Mouse (Mus musculus) embryonic facial prominence, embryonic 14.5 days (tissue): ENCODE data around the gene Icam2. TPM values are rescaled to one million over a fixed set of nuclear protein-coding genes. Genes with fewer than 3 reads are reported as not detected.
"Not testable (repeated sequence)": the region's sequence is repeated elsewhere in the genome, so short reads cannot be mapped to it uniquely, and the experiment has no call there.

Experiments
- ATAC-seq: fragments of 200-750 bp; cut with Nextera tagmentation; 2 replicates; pipeline ENCODE4 v1.8.0; 2017; ENCODE audit warnings: low read depth, moderate number of reproducible peaks, moderate TSS enrichment
- DNase-seq: peaks from one replicate; pipeline ENCODE4 v3.0.0-alpha.2; 2015; ENCODE audit warnings: low spot score
- H3K27ac ChIP-seq: fragments of 300-500 bp; sonication (generic); replicated peaks from 2 replicates; pipeline ENCODE4 v1.5.1; 2014; ENCODE audit warnings: low read depth, mild to moderate bottlenecking, low read length, moderate library complexity
- H3K27me3 ChIP-seq: fragments of 300-500 bp; sonication (generic); replicated peaks from 2 replicates; pipeline ENCODE4 v1.6.1; 2014; ENCODE audit warnings: low read length; ENCODE audit not compliant: control insufficient read depth, insufficient read depth
- H3K36me3 ChIP-seq: fragments of 300-500 bp; sonication (generic); 2 replicates; pipeline ENCODE4 v1.6.1; 2014; ENCODE audit warnings: low read length, mixed read lengths; ENCODE audit not compliant: control insufficient read depth, insufficient read depth
- H3K4me1 ChIP-seq: fragments of 300-500 bp; sonication (generic); 2 replicates; pipeline ENCODE4 v1.6.1; 2014; ENCODE audit warnings: antibody characterized with exemption, low read length; ENCODE audit not compliant: control insufficient read depth, insufficient read depth
- H3K4me2 ChIP-seq: fragments of 300-500 bp; sonication (generic); 2 replicates; pipeline ENCODE4 v1.6.1; 2014; ENCODE audit warnings: low read depth, mild to moderate bottlenecking, low read length, moderate library complexity, mixed read lengths
- H3K4me3 ChIP-seq: fragments of 300-500 bp; sonication (generic); 2 replicates; pipeline ENCODE4 v1.5.1; 2014; ENCODE audit warnings: low read depth, mild to moderate bottlenecking, low read length
- H3K9ac ChIP-seq: fragments of 300-500 bp; sonication (generic); 2 replicates; pipeline ENCODE4 v1.6.1; 2014; ENCODE audit warnings: low read depth, mild to moderate bottlenecking, low read length, moderate library complexity, mixed read lengths
- H3K9me3 ChIP-seq: fragments of 300-500 bp; sonication (generic); 2 replicates; pipeline ENCODE4 v1.6.1; 2016; ENCODE audit warnings: low read length; ENCODE audit not compliant: control insufficient read depth
- WGBS: fragments of 180-500 bp; shearing (Covaris S2); extraction: QIAGEN DNeasy Blood & Tissue Kit; methylation state at CpG from one replicate; pipeline ENCODE4 v1.1.7; 2014; 5-methylcytosine and 5-hydroxymethylcytosine counted together
- polyA plus RNA-seq: library from polyadenylated mRNA; unstranded; fragments of >200 nt; fragmentation: Nextera tagmentation; extraction: Ambion mirVana; gene quantifications from 2 replicates; pipeline ENCODE4 v1.2.1, GENCODE M21; 2014

The Icam2 gene
- polyA plus RNA-seq, 1 experiment from 2014 or later = 44.3 TPM

DNA sequence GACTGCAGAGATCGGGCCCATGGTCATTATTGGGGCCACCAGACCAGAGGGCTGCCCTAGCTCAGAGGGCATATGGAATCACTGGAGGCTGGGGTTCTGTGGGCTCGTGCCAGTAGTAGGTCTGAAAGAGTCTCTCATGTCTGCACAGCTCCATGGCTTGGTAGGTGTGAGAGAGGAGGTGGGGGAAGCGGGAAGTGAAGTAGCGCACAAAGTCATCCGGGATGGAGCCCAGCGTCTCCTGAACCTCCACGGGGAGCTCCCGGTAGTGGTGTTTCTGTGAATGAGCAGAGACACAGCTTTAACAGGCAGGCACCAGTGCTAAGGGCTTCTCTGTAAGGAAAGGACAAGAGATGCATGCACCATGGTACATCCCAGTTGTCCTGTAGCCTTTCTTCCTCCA is 10.6 kb upstream of the Icam2 start:
- WGBS = 92% methylated on average over 8 of the region's 8 CpGs
- no peaks in the 10 kb centered on the region for H3K4me1 ChIP-seq
- H3K4me3 ChIP-seq = no peak overlapping the region
- no peak overlapping the region for H3K9ac ChIP-seq
- ATAC-seq = no peak
- H3K9me3 ChIP-seq = no peaks in the 10 kb centered on the region
- H3K27me3 ChIP-seq = no peaks in the 10 kb centered on the region
- H3K27ac ChIP-seq = no peak overlapping the region
- no peak for DNase-seq
- peaks cover 39% of the 10 kb centered on the region for H3K36me3 ChIP-seq
- H3K4me2 ChIP-seq = no peak overlapping the region

DNA sequence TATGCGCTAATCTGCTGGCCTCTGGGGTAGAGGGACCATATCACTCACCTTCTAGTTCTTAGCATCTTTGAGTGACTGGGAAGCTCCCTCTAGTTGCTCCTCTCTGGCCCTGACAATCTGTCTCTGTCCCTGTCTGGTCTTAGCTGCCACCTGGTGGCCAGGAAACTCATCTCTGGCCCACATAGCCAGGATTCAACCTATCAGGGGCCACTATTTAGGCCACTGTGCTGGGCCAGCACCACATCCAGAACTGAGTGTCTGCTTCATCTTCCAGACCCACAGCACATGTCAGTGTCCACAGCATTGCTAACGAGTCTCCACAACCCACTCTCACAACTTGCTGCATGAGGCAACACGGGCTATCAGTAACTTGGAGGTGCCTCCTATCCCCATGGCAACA is 9.8 kb upstream of the Icam2 start:
- H3K4me3 ChIP-seq = no peak overlapping the region
- 87% methylated on average over 3 of the region's 3 CpGs for WGBS
- no peak overlapping the region for H3K9ac ChIP-seq
- peaks cover 34% of the 10 kb centered on the region; the same call in 1 of the 2 replicates for H3K36me3 ChIP-seq
- no peaks in the 10 kb centered on the region for H3K9me3 ChIP-seq
- no peak overlapping the region for H3K27ac ChIP-seq
- no peak for DNase-seq
- no peaks in the 10 kb centered on the region for H3K4me1 ChIP-seq
- H3K4me2 ChIP-seq = no peak overlapping the region
- no peaks in the 10 kb centered on the region for H3K27me3 ChIP-seq
- ATAC-seq = no peak

DNA sequence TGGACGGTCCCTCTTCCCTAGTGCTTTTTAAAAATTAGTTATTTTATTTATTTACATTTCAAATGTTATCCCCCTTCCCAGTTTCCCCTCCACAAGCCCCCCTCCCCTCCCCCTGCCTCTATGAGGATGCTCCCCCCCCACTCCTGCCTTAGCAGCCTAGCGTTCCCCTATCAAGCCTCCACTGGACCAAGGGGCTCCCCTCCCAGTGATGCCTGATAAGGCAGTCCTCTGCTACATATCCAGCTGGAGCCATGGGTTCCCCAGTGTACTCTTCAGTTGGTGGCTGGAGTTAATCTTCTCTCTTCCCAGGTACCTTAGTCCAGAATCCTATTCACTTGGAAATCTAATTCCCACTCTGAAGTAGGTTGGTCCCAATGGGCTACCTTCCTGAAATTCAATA is 6.2 kb upstream of the Icam2 start:
- WGBS = 68% methylated on average over 2 of the region's 2 CpGs
- H3K4me2 ChIP-seq, H3K27me3 ChIP-seq, DNase-seq, H3K9ac ChIP-seq, H3K4me1 ChIP-seq, H3K27ac ChIP-seq, H3K4me3 ChIP-seq, ATAC-seq, H3K9me3 ChIP-seq: not testable (repeated sequence)
- H3K36me3 ChIP-seq = peaks cover 16% of the 10 kb centered on the region; the same call in 1 of the 2 replicates

DNA sequence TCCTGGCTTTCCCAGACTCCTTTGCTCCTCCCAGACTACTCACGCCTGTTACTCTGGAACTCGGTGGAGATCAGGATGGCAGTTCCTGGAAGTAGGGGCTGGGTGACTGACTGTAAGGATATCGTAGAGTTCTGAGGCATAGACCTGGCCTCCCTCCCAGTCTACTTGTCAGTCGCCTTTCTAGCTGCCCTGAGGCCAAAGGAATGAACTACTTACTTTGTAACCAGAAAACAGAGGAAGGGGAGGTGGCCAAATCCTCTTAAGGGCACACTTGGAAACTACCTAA is 5.4 kb upstream of the Icam2 start:
- H3K36me3 ChIP-seq = 0 out of 2 replicates have a peak, but pooled peaks cover 8% of the 10 kb centered on the region
- H3K9ac ChIP-seq = no peak overlapping the region
- H3K27ac ChIP-seq = no peak overlapping the region
- 31% methylated on average over 4 of the region's 4 CpGs for WGBS
- ATAC-seq (no peak), DNase-seq (no peak)
- H3K4me3 ChIP-seq = no peak overlapping the region
- H3K4me2 ChIP-seq = no peak overlapping the region
- H3K9me3 ChIP-seq = no peaks in the 10 kb centered on the region
- no peaks in the 10 kb centered on the region for H3K27me3 ChIP-seq
- peaks cover 10% of the 10 kb centered on the region; the same call in 1 of the 2 replicates for H3K4me1 ChIP-seq

DNA sequence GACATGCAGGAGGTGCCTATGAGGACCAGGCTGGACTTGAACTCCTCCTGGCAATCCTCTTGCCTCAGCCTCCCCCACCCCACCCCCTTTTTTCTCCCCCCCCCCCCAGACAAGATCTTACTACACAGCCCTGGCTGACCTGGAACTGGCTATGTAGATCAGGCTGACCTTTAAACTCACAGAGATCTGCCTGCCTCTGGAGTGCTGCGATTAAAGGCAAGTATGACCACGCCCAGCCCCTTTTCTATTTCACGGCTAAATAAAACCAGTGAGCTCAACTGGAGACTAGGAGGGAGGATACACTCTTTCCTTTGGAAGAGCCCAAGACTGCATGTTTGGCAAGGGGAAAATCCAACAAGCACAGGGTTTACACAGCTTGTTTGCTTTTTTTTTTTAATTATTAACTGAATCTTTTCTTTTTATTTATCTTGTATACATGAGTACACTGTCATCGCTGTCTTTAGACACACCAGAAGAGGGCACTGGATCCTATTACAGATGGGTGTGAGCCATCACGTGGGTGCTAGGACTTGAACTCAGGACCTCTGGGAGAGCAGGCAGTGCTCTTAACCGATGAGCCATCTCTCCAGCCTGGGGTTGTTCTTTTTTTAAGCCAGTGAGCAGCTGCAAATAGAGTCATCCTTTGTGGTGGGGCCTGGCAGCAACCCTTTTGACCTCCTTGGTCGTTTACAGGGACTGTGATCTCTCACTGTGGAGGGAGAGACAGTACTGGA is 4.9 kb upstream of the Icam2 start:
- ATAC-seq = no peak
- peaks cover 10% of the 10 kb centered on the region; the same call in 1 of the 2 replicates for H3K4me1 ChIP-seq
- no peak overlapping the region for H3K27ac ChIP-seq

DNA sequence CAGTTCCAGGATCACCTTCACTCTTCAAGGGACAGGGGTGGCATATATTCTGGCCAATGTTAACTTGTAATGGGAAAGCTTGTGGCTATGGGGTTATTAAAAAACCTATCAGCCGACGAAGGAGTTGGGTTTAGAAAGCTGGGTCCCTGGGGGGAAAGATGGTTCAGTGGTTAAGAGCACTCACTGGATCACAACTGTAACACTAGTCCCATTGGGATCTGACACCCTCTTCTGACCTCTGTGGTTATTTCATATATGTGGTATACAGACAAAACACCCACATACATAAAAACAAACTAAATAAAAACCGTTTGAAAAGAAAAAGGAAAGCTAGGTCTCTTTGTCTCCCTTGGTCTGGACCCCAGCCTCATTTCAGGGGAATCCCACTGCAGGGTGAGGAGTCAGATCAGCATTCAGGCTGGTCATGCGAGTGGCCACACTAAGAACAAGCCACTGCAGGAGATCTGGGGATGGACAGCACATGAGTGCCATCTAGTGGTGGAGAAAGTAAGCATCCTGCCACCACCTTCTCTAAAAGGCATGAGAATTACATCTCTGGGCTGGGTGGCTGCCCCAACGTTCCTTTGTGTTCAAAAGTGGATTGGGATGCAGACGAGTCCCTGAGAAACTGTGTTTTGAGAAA is 3.8 kb upstream of the Icam2 start:
- no peaks in the 10 kb centered on the region for H3K27me3 ChIP-seq
- H3K36me3 ChIP-seq = 0 out of 2 replicates have a peak, but pooled peaks cover 4% of the 10 kb centered on the region
- no peak overlapping the region for H3K4me2 ChIP-seq
- DNase-seq = peak; percentile 79
- ATAC-seq = peak; percentile 78
- no peaks in the 10 kb centered on the region for H3K9me3 ChIP-seq
- no peak overlapping the region for H3K27ac ChIP-seq
- H3K4me1 ChIP-seq = peaks cover 10% of the 10 kb centered on the region; the same call in 1 of the 2 replicates
- WGBS = 30% methylated on average over 6 of the region's 6 CpGs
- H3K4me3 ChIP-seq = no peak overlapping the region
- H3K9ac ChIP-seq = no peak overlapping the region

More for the DNA sequence above, 4.9 kb upstream of the Icam2 start:
- Histone ChIP-seq H3K36me3 (0 out of 2 replicates have a peak, but pooled peaks cover 4% of the 10 kb centered on the region), H3K9me3 (no peaks in the 10 kb centered on the region), H3K4me3 (no peak overlapping the region), H3K9ac (no peak overlapping the region), H3K4me2 (no peak overlapping the region), H3K27me3 (no peaks in the 10 kb centered on the region)
- no peak for DNase-seq
- WGBS = 61% methylated on average over 7 of the region's 7 CpGs

DNA sequence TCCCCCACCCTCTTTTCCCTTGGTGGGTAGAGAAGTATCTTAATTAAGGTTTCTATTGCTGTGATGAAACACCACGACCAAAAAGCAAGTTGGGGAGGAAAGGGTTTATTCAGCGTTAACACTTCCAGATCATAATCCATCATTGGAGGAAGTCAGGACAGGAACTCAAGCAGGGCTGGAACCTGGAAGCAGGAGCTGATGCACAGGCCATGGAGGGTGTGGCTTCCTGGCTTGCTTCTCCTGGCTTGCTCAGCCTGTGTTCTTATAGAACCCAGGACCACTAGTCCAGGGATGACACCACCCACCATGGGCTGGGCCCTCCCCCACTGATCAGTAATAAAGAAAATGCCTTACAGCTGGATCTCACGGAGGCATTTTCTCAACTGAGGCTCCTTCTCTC is 2.9 kb upstream of the Icam2 start:
- Histone ChIP-seq H3K4me2 (no peak overlapping the region), H3K27ac (no peak overlapping the region), H3K9me3 (no peaks in the 10 kb centered on the region), H3K4me3 (no peak overlapping the region), H3K27me3 (no peaks in the 10 kb centered on the region), H3K4me1 (peaks cover 10% of the 10 kb centered on the region; the same call in 1 of the 2 replicates), H3K9ac (no peak overlapping the region), H3K36me3 (0 out of 2 replicates have a peak, but pooled peaks cover 4% of the 10 kb centered on the region)
- DNase-seq (no peak), ATAC-seq (no peak)
- 55% methylated on average over 3 of the region's 3 CpGs for WGBS

DNA sequence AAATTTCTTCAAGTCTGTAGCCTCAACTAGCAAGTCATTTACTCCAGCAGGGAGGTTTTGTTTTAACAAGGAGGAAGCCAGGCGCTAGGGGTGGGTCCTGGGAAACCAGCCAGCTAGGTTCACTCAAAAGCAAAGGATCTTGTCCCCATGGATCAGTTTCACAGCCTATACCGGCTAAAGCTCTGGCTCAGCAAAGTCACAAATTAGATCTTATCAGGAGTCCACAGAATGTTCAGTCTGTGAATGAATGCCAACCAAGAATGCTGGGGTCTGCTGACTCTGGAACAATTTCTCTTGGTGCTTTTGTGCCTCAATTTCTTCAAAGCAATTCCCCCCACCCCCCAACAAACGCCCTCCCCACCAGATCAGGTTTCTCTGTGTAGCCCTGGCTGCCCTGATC is 1.7 kb upstream of the Icam2 start:
- Histone ChIP-seq H3K36me3 (0 out of 2 replicates have a peak, but pooled peaks cover 4% of the 10 kb centered on the region), H3K9ac (no peak overlapping the region), H3K4me1 (peaks cover 10% of the 10 kb centered on the region; the same call in 1 of the 2 replicates), H3K4me2 (no peak overlapping the region), H3K27me3 (no peaks in the 10 kb centered on the region), H3K27ac (peak overlapping the region; percentile 52), H3K9me3 (no peaks in the 10 kb centered on the region), H3K4me3 (no peak overlapping the region)
- ATAC-seq (0 out of 2 replicates have a peak, but pooled peaks have one; percentile 26), DNase-seq (peak; percentile 72)
- WGBS = 7% methylated on average over 3 of the region's 3 CpGs
